Mouse (Mus musculus) MN1 (cell line): ENCODE results near the gene Ift27.

ENCODE experiments used
- DNase-seq: peaks from one replicate; pipeline ENCODE4 v3.0.0-alpha.2; 2016; ENCODE audit warnings: low spot score

The Ift27 gene

GRCm38 (mm10) chr15:78172256-78172898, 1.5 kb downstream of the Ift27 start:
- peak; percentile 75 for DNase-seq

- peak; percentile 44 for DNase-seq
Measured at GRCm38 (mm10) chr15:78171651-78172050, 2.3 kb downstream of the Ift27 start.

GRCm38 (mm10) chr15:78170708-78171107, 3.2 kb downstream of the Ift27 start:
- no peak for DNase-seq

- DNase-seq, result no peak
Measured at GRCm38 (mm10) chr15:78169566-78169965, 4.3 kb downstream of the Ift27 start.

GRCm38 (mm10) chr15:78165292-78165691, 8.6 kb downstream of the Ift27 start:
- no peak for DNase-seq

- no peak for DNase-seq
Measured at GRCm38 (mm10) chr15:78164466-78164865, 9.4 kb downstream of the Ift27 start.

GRCm38 (mm10) chr15:78161946-78162345, 12.0 kb downstream of the Ift27 start:
- DNase-seq, result no peak

GRCm38 (mm10) chr15:78158335-78158734, 15.6 kb downstream of the Ift27 start:
- DNase-seq, result no peak

GRCm38 (mm10) chr15:78157824-78158223, 16.1 kb downstream of the Ift27 start:
- no peak for DNase-seq

- DNase-seq, result no peak
Measured at GRCm38 (mm10) chr15:78157330-78157729, 16.6 kb downstream of the Ift27 start.

- DNase-seq, result no peak
Measured at GRCm38 (mm10) chr15:78155421-78155820, 18.5 kb downstream of the Ift27 start.

- DNase-seq, result no peak
Measured at GRCm38 (mm10) chr15:78153045-78153775, 20.7 kb downstream of the Ift27 start.

GRCm38 (mm10) chr15:78148565-78148964, 25.3 kb downstream of the Ift27 start:
- DNase-seq, result no peak

GRCm38 (mm10) chr15:78140226-78140625, 33.7 kb downstream of the Ift27 start:
- DNase-seq, result no peak

- no peak for DNase-seq
Measured at GRCm38 (mm10) chr15:78134606-78135005, 39.3 kb downstream of the Ift27 start.

GRCm38 (mm10) chr15:78133389-78133788, 40.5 kb downstream of the Ift27 start:
- DNase-seq, result no peak

GRCm38 (mm10) chr15:78119704-78120103, 54.2 kb downstream of the Ift27 start, which contains the start of gene Cacng2:
TSS of gene Cacng2 (minus strand) at chr15:78120028.
- no peak for DNase-seq

GRCm38 (mm10) chr15:78119248-78119647, 54.7 kb downstream of the Ift27 start:
- DNase-seq, result no peak

- no peak for DNase-seq
Measured at GRCm38 (mm10) chr15:78118275-78118995, 55.5 kb downstream of the Ift27 start.

- no peak for DNase-seq
Measured at GRCm38 (mm10) chr15:78117731-78118130, 56.2 kb downstream of the Ift27 start.

GRCm38 (mm10) chr15:78116936-78117335, 57.0 kb downstream of the Ift27 start:
- DNase-seq, result no peak

- DNase-seq, result no peak
Measured at GRCm38 (mm10) chr15:78116244-78116643, 57.7 kb downstream of the Ift27 start.
